Mouse (Mus musculus): Measurements from ENCODE around the gene Ccno.

DNA sequence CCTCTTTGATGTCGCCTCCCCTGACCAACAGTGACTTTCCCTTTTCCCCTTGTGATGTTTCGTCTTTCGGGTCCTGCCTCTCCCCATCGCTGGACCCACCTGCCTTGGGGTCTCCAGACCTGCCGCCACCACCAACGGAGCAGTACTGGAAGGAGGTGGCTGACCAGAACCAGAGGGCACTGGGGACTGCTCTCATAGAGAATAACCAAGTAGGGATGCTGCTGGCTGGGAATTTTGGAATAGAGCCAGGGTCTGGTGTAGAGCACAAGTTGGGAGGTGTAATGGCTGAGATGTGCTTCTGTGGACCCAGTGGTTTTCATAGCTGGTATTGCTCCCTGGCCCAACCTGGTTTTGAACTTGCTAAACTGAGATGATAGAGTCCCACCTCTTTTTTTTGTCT, 9.8 kb downstream of the Ccno start:
- TF ChIP-seq EP300 (IDR thresholded peaks at IDR 0.05; ENCODE audit: low read depth) (no peak), CTCF (IDR thresholded peaks at IDR 0.05; ENCODE audit: low read depth) (no peak)

Data from heart, postnatal 0 days (tissue).